Mouse (Mus musculus) heart, adult 2 months (tissue): ENCODE data around the gene Mgmt.

ENCODE experiments used
- CTCF ChIP-seq: fragments of 200-600 bp; IDR thresholded peaks from 2 replicates; pipeline ENCODE4 v1.8.1; 2022; ENCODE audit warnings: antibody characterized with exemption, mild to moderate bottlenecking, moderate library complexity
- EP300 ChIP-seq: fragments of 200-500 bp; IDR thresholded peaks from 2 replicates; pipeline ENCODE4 v1.6.1; 2011; ENCODE audit warnings: low read depth, low read length, control low read depth; ENCODE audit not compliant: insufficient read depth

- no peak for TF ChIP-seq EP300
- TF ChIP-seq CTCF, result no peak
These were observed 29.5 kb upstream of the Mgmt start for GRCm38 (mm10) chr7:136864677-136865463.
